Mouse (Mus musculus) G1E (cell line): ENCODE measurements around the gene Proca1. TPM values are rescaled to one million over a fixed set of nuclear protein-coding genes. Genes with fewer than 3 reads are reported as not detected.

Experiments used
- ATAC-seq: 2 replicates; pipeline ENCODE4 v1.8.0; 2016; ENCODE audit warnings: mild to moderate bottlenecking; ENCODE audit not compliant: insufficient number of reproducible peaks, poor library complexity, low FRiP score, severe bottlenecking; ENCODE audit errors: extremely low read depth
- DNase-seq: peaks from one replicate; pipeline ENCODE4 v3.0.0; 2012; ENCODE audit warnings: low spot score
- H3K27me3 ChIP-seq: 2 replicates; pipeline ENCODE4 v1.6.1; 2012; ENCODE audit warnings: mild to moderate bottlenecking, low read length, inconsistent platforms; ENCODE audit not compliant: insufficient read depth
- H3K36me3 ChIP-seq: replicated peaks from 2 replicates; pipeline ENCODE3; 2012; ENCODE audit warnings: mild to moderate bottlenecking, inconsistent platforms
- H3K4me1 ChIP-seq: 2 replicates; pipeline ENCODE4 v1.6.1; 2012; ENCODE audit warnings: low read depth, low read length, inconsistent platforms, mixed read lengths; ENCODE audit not compliant: insufficient read depth
- H3K4me3 ChIP-seq: 2 replicates; pipeline ENCODE4 v1.5.1; 2012; ENCODE audit warnings: low read depth, mild to moderate bottlenecking, inconsistent platforms, low read length, moderate library complexity, mixed read lengths
- H3K9me3 ChIP-seq: replicated peaks from 2 replicates; pipeline ENCODE4 v1.6.1; 2012; ENCODE audit warnings: inconsistent platforms
- CTCF ChIP-seq: IDR thresholded peaks from 2 replicates; pipeline ENCODE4 v1.5.1; 2012; ENCODE audit warnings: low read depth, low read length, inconsistent platforms, mixed read lengths
- GATA1 ChIP-seq: IDR thresholded peaks from 2 replicates; pipeline ENCODE4 v1.6.1; 2012; ENCODE audit warnings: borderline replicate concordance, low read length, inconsistent platforms, mixed read lengths
- GATA2 ChIP-seq: IDR thresholded peaks from 2 replicates; pipeline ENCODE4 v1.6.1; 2012; ENCODE audit warnings: low read depth, low read length, inconsistent platforms, borderline replicate concordance
- POLR2AphosphoS5 ChIP-seq: IDR thresholded peaks from 2 replicates; pipeline ENCODE4 v1.6.1; 2012; ENCODE audit warnings: low read depth, low read length, inconsistent platforms; ENCODE audit not compliant: insufficient replicate concordance
- TAL1 ChIP-seq: conservative IDR thresholded peaks from 2 replicates; pipeline ENCODE4 v1.6.1; 2012; ENCODE audit warnings: low read depth, low read length, inconsistent platforms, mixed read lengths
- polyA plus RNA-seq: library from polyadenylated mRNA; stranded (reverse); fragments of >175 nt; gene quantifications from 2 replicates; pipeline ENCODE4 v1.2.3, GENCODE M21; 2012
- total RNA-seq, 2 experiments: library from RNA; stranded (forward) in 1 of 2; stranded (reverse) in 1 of 2; fragments of 200-1000 nt in 1 of 2; fragments of >200 nt in 1 of 2; fragmentation: Nextera tagmentation in 1 of 2; gene quantifications; 2 replicates each; pipeline ENCODE4 v1.2.3; 2014 to 2017

The Proca1 gene
- total and polyA plus RNA-seq, 3 experiments, result 0.22 TPM; not detected in 2

GRCm38 (mm10) chr11:78178859-78179437, 14.2 kb upstream of the Proca1 start:
- no peaks in the 10 kb centered on the region for H3K9me3 ChIP-seq
- peaks cover 72% of the 10 kb centered on the region for H3K4me1 ChIP-seq
- H3K4me3 ChIP-seq, result peak overlapping the region; percentile 89
- DNase-seq, result peak; percentile 86
- TF ChIP-seq POLR2AphosphoS5 (peak; percentile 75; the same call in 1 of the 2 replicates), CTCF (no peak)
- ATAC-seq, result no peak
- H3K27me3 ChIP-seq, result no peaks in the 10 kb centered on the region
- peaks cover 45% of the 10 kb centered on the region for H3K36me3 ChIP-seq

DNA sequence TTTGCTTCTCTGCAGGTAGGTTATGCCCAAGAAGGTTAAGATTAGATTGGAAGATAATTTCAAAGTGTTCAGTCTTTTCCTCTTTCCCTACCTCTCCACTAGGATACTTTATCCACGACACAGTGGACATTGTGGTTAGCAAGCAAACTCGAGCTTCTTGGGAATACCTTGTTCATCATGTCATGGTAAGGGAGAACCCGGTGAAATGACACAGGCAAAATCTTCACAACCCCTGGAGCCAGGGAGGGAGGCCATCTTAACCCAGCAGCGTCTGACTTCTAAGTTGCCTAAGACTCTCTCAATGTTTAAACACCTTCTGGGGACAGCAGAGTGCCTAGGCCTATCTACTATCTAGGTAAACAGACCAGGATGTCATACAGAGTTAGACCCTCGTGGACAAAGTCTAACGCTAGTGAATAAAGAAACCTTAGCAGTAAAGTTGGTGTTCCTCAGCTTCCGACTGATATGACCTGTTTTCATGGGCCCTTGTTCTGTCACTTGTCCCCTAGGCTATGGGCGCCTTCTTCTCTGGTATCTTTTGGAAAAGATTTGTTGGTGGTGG, 13.7 kb upstream of the Proca1 start:
- H3K4me1 ChIP-seq, result peaks cover 73% of the 10 kb centered on the region
- DNase-seq, result no peak
- H3K36me3 ChIP-seq, result peaks cover 43% of the 10 kb centered on the region
- no peak for ATAC-seq
- H3K27me3 ChIP-seq, result no peaks in the 10 kb centered on the region
- no peaks in the 10 kb centered on the region for H3K9me3 ChIP-seq
- no peak for TF ChIP-seq GATA2
- TF ChIP-seq CTCF, result no peak
- peak overlapping the region; percentile 89 for H3K4me3 ChIP-seq

- H3K27me3 ChIP-seq, result no peaks in the 10 kb centered on the region
- DNase-seq (no peak), ATAC-seq (no peak)
- H3K36me3 ChIP-seq, result peaks cover 41% of the 10 kb centered on the region
- H3K9me3 ChIP-seq, result no peaks in the 10 kb centered on the region
- no peak for TF ChIP-seq GATA2
- TF ChIP-seq POLR2AphosphoS5, result no peak
- no peak for TF ChIP-seq GATA1
- TF ChIP-seq CTCF, result no peak
- TF ChIP-seq TAL1, result no peak
- H3K4me3 ChIP-seq, result peak overlapping the region; percentile 89
- H3K4me1 ChIP-seq, result peaks cover 69% of the 10 kb centered on the region
Observed at GRCm38 (mm10) chr11:78180081-78180761, 13.0 kb upstream of the Proca1 start.

DNA sequence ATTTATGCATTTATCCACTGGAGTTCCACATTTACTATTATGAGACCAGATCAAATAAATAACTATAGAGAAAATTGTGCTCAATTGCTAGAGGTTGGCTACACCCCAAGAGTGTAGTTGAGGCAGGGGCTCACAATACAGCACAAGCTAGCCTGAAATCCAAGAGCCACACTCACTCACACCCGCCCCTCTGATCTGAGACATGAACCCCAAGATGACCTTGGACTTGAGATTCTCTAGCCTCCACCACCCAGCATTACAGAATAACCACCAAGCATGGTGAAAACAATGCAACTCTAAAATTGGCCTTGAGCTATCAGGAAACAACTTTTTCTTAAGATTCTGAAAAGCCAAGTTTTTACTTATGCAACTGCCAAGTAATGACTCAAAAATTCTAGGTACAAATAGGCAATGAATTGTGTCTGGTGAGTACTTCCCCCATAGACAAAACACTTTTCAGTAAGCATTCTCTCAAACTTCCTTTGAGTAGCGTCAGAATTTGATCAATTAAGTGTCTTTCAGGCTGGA, 11.3 kb upstream of the Proca1 start:
- no peak for TF ChIP-seq GATA2
- no peak for TF ChIP-seq GATA1
- no peak for TF ChIP-seq CTCF
- no peak for TF ChIP-seq TAL1
- no peak for TF ChIP-seq POLR2AphosphoS5
- Histone ChIP-seq H3K36me3 (peaks cover 41% of the 10 kb centered on the region), H3K9me3 (no peaks in the 10 kb centered on the region), H3K4me3 (peak overlapping the region; percentile 95), H3K4me1 (peaks cover 58% of the 10 kb centered on the region), H3K27me3 (peaks cover 7% of the 10 kb centered on the region)
- ATAC-seq (no peak), DNase-seq (no peak)

- Histone ChIP-seq H3K4me1 (peaks cover 53% of the 10 kb centered on the region), H3K27me3 (peaks cover 12% of the 10 kb centered on the region), H3K4me3 (peak overlapping the region; percentile 95), H3K36me3 (peaks cover 41% of the 10 kb centered on the region), H3K9me3 (no peaks in the 10 kb centered on the region)
- ATAC-seq (no peak), DNase-seq (no peak)
- no peak for TF ChIP-seq CTCF
- TF ChIP-seq TAL1, result no peak
- TF ChIP-seq GATA2, result no peak
- TF ChIP-seq GATA1, result no peak
- no peak for TF ChIP-seq POLR2AphosphoS5
Observed at GRCm38 (mm10) chr11:78182450-78182849, 10.7 kb upstream of the Proca1 start.

DNA sequence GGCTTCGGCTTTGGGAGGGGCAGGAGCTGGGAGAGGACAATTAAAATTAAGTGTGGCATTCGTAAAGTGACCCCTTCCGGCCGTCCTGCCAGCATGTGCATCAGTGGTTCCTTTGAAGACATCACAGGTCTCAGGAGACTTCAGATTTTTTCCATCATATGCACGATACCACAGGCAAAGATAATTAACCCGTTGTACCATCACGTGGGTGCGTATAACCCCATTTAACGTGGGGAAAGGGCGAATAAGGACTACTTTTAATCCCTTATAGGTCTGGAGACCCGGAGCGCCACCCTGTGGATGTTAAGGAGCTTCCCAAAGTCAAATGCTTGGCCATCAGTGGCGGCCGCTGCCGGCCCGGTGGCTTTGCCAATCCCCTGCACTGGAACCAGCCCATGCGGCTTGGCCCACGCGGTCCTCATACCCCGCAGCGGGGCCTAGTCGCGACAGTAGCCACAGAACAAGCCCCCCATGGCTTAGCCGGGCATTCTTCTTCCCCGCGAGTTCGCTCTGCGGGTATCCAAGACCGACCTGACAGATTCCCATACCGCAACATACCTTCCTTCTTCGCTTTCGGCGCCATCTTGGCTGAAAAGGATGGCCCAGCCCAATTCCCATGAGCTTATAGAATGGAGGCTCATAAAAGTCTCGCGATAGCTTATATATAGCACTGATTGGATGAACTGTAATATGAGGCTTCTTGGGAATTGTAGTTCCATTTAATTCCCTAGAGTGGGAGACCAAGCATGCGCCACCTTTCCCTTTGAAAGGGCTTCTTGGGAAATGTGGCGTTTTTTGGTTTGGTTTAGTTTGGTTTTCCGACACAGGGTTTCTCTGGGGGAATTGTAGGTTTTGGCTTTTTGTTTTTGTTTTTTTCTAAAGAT, 10.0 kb upstream of the Proca1 start, which contains the start of gene Rpl23a:
Gene Rpl23a, minus strand, starts transcription at position 624 of the 884 bp plus-strand sequence.
- Histone ChIP-seq H3K9me3 (no peaks in the 10 kb centered on the region), H3K4me1 (peaks cover 47% of the 10 kb centered on the region), H3K36me3 (peaks cover 41% of the 10 kb centered on the region), H3K27me3 (peaks cover 20% of the 10 kb centered on the region), H3K4me3 (peak within 1 kb of the TSS; percentile 95)
- TF ChIP-seq GATA2 (no peak), POLR2AphosphoS5 (no peak), CTCF (no peak), GATA1 (no peak), TAL1 (no peak)
- DNase-seq (peak; percentile 90), ATAC-seq (peak; percentile 85)
